Mouse (Mus musculus) liver, adult (tissue): ENCODE results near the gene Atp13a1.

Source experiments
- GATA4 ChIP-seq: IDR thresholded peaks from 2 replicates; pipeline ENCODE4 v1.6.1; 2014; ENCODE audit warnings: mild to moderate bottlenecking, low read length; ENCODE audit not compliant: insufficient replicate concordance

Gene Atp13a1

DNA sequence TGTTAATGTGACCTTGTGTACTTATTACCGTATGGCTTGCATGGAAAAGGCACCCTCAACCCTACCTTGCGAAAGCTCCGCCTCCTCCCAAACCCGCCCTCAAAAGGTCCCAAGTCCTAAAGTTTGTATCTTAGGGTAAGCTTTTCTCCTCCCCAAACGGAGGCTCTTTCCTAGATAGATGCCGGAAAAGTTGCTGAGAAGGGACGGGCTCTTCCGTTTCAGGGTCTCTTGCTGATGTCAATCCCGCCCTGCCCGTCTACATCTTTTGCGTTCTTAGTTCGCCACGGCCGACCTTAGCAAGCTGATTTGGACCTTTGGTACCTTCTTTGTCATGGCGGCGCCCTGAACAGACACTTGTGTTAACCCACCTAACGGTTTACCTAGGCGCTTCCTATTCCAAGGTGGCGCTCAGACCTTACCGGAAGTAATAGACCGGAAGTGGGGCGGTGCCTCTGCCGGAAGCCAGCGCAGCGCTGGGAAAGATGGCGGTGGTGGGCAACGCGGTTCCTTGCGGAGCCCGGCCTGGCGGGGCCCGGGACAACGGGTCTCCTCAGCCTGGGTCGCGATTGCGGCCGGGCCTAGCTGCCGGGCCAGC is at the start of gene Atp13a1, which contains the start of gene Zfp866:
Gene Atp13a1, plus strand, starts transcription at position 391 of the 595 bp plus-strand sequence.
Gene Zfp866, minus strand, starts transcription at position 406 of the 595 bp plus-strand sequence.
- no peak; the same call in 1 of the 2 replicates for TF ChIP-seq GATA4

DNA sequence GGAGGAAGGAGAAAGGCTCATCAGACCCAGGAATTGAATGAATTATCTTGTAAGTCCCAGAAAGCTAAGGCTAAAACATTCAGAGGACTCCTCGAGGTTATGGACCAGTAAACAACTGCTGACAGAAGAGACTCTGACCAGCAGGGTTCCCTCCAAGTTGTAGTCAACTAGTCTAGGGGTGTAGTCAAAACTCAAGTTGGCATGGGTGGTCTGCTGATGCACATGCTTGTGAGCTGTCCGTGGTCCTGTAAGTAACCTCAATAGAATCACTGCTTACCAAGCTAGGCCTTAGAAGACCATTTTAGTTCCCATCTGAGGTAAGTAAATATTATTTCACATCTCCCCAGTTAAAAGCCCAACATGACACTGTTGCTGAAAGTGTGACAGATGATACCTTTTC is 49.7 kb upstream of the Atp13a1 start:
- TF ChIP-seq GATA4: no peak

DNA sequence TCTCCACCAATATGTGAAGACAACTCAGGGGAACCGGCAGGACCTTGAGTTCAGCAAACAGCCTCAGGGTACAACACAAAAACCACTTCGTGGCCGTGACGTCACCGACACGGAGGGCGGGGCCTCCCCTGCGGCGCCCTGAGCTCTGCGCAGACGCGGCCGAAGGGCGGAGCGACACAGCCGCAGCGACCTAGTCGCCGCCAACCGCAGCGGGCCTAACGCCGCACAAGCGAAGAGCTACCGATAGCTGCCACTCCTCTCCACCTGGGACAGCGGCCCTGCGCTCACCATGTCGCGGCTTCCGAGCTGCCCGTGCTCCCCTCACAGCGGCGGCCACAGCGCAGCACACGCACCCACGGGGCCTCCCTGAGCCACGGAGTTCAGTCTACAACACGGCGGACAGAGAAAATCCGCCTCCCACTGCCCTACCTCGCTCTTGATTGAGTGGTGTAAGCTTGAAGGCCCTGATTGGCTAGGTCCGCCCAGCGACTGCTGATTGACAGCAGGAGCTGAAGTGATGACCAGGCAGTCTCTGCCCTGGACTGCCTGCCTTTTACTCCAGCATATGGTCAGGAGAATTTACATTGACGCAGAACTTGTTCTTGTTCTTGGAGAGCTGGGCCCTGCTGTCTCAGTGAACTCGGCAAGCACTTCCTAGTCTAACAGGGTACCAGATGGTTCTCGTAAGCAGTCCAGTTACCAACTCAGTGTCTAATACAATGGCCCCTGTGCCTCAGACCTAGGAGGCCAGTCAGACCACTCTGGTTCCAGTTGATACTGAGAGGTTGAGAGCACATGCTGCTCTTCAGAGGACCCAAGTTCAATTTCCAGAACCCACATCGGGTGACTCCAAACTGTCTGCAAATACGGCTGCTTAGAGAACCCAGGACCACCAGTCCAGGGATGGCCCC is 41.2 kb upstream of the Atp13a1 start, which contains the start of gene Zfp963:
Gene Zfp963, minus strand, starts transcription at position 427 of the 911 bp plus-strand sequence.
- peak; percentile 72; the same call in 1 of the 2 replicates for TF ChIP-seq GATA4

DNA sequence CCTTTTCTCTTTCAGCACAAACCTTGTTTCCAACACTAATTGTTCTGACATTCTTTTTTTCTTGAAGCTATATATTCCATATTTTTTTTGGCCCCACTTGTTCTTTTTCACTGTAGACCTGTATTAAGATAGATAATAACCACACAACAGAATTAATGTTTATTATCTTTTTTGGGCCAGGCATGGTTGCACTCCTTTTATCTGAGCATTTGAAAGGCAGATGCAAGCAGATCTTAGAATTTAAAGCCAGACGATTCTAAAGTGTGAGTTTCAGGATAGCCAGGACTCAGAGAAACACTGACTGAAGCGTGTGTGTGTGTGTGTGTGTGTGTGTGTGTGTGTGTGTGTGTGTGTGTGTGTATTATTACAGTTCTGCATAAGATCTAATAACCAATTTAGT is 38.5 kb upstream of the Atp13a1 start:
- no peak for TF ChIP-seq GATA4

DNA sequence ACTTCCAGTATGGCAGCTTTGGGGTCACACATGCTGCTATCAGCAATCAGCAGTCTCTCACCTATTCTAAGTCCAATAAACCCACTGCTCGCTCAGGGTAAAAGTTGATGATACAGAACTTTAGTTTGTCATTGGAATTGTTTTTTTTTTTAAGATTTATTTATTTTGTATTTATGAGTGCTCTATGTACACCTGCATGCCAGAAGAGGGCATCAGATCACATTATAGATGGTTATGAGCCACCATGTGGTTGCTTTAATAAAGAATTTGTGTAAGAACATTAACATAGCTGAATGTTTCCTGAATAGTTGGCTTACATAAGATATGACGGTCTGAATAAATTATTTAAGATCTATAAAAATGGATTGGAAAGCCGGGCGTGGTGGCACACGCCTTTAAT is 32.6 kb upstream of the Atp13a1 start:
- no peak for TF ChIP-seq GATA4

DNA sequence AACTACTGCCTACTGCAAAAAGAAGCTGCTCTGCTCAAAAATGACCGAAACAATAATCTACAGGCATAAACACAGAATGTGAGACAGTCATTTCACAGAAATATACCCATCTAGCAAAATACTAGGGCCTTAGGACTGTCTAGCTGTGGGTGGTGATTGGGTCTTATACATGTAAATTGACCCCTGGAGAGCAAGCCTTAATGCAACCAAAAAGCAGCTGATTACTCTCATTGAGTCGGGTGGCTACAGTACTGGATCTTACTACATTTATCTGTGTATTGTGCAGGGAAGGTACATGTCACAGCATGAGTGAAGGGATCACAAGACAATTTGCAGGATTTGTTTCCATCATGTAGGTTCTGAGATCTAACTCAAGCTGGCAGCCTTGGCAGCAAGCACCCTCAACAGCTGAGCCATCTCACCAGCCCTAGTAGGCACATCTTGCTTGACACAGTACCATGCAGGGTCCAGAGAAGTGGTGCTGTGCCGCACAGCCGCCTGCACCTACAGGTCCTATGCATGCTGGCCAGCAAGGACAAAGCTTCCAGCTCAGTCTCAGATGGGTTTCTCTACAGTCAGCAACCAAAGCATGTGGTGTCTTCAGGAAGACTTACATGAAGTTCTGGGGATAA is 29.0 kb upstream of the Atp13a1 start:
- no peak for TF ChIP-seq GATA4

DNA sequence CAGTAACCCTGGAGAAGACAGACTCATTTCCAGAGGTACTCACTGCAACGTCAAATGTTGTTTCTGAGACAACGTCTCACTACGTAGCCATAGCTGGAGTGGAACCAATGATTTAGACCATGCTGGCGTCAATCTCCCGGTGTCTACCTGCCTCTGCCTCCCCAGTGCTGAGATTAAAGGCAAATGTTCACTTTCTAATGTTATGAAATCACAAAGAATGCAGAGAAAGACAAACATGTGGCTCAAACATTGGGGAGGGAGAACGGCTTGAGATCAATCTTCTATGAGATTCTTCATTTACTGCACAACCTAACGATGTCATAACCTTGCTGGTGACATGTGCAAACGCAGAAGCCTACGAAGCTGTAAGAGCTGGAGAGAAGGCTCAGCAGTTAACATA is 19.7 kb upstream of the Atp13a1 start:
- TF ChIP-seq GATA4: no peak

DNA sequence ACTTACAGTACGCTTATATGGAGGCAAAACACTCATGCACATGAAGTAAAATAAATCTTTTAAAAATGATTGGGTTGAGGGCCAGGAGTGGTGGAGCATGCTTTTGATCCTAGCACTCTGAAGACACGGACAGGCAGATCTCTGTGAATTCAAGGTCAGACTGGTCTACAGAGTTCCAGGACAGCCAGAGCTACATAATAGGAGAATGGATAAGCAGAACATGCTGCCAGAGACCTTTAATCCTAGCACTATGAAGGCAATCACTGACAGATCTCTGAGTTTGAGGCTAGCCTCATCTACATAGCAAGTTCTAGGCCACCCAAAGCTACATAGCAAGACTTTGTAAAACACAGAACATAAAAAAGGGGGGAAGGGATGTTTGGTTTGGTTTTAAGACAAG is 18.9 kb upstream of the Atp13a1 start:
- no peak for TF ChIP-seq GATA4

DNA sequence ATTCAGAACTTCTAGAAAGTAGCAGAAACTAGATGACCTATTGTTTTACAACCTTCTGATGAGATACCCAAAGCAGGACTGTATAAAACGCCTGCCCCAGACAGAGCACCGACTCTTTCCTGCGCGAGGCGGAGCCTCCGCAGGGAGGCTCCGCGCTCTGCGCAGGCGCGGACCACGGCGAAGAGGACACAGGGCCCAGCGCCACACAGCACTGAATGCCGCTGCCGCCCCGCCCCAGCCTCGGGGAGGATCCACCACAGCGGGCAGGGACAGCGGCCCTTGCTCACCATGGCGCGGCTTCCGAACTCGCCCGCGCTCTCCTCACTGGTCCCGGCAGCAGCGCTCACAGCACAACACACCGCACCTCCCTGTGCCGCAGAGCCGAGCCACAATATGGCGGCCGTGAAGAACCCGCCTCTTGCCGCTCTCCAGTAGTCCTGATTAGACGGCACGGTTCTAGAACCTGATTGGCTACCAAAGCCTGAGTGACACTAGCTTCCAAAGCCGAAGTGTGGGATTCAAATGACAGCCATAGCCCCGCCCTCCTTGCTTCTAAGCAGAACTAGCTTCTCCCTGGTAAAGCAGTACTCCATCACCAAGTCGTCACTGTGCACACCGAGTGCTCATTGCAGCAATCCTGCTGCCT is 16.3 kb upstream of the Atp13a1 start, which contains the start of gene Gm20422:
Gene Gm20422, minus strand, starts transcription at position 384 of the 646 bp plus-strand sequence.
- TF ChIP-seq GATA4: peak; percentile 42; the same call in 1 of the 2 replicates

DNA sequence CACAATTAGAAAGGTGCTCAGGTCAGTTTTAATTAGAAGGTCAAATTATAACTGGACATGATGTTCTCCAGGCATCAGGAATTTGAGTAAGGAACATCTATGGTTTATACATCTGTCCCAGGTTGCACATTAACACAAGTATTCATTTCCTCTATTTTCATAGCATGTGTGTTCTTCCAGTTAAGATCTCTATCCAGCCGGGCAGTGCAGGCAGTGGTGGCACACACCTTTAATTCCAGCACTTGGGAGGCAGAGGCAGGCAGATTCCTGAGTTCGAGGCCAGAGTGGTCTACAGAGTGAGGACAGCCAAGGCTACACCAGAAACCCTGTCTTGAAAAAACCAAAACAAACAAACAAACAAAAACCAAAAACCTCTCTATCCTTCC is 15.8 kb upstream of the Atp13a1 start:
- TF ChIP-seq GATA4: no peak

DNA sequence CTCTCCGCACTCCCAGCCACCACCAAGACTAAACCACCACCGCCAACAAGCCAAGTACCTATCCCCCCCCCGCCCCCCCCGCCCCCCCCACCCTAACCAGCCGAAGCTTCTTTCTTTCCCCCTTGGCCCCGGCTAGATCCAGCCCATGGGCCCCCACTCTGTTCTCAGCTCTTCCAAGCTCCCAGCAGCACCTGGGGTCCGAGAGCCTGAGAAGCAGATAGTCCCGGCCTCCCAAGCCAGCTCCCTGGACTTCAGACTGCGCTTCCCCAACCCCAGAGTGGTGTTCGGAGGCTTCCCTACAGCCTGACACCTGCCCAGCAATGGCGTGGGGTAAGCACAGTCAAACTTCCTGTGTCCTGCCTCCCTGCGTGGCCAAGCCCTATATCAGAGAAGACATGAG is 13.9 kb upstream of the Atp13a1 start:
- TF ChIP-seq GATA4: no peak

DNA sequence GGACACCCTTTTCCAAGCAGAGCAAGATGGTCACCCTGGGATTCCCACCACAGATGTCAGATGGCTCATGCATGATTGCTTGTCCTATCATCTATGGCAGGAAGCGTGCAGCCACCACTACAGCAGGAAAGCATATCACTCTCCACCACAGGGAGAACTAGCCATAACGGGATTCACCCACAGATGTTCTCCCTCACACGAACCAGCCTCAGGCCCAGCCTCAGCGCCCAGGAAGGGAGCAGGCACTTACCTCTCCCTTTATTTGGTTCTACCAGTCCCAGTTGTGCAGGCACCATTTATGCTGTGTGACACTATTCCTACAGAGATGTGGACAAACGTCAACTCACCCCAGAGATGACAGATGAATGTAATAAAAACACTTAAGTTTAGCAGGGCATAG is 1.9 kb upstream of the Atp13a1 start:
- no peak for TF ChIP-seq GATA4

DNA sequence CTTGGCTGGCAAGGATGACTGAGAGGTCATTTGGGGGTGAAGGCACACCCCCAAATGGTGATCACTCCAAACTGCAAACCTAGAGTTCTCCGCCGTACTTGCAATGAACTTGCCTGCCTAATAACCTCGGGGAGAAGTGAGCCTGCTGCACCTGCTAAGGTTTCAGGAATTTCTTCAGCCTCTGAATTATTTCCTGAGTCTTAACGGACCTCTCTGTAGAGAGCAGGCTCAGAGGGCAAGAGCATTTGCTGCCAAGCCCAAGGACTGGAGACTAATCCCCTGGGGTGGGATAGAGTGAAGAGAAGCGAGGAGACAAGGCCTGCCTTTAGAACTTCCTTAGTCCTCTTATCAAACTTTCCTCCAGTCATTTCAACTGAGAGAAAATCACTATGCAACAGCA is 1.2 kb upstream of the Atp13a1 start:
- TF ChIP-seq GATA4: no peak

DNA sequence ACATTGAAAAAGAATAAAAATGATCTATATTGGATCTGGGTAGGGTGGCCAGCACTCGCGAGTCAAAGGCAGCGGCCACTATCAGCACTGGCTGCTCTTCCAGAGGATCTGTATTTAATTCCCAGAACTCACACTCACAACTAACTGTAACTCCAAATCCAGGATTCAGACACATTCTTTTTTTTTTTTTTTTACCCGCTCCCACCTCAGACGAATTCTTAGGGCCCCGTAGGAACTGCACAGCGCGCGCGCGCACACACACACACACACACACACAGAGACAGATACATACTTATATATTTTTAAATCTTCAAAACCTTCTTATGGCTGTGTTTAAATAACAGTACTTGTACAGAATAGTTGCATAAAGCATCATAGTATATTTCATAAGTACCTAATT is 599 bp upstream of the Atp13a1 start:
- TF ChIP-seq GATA4: no peak

DNA sequence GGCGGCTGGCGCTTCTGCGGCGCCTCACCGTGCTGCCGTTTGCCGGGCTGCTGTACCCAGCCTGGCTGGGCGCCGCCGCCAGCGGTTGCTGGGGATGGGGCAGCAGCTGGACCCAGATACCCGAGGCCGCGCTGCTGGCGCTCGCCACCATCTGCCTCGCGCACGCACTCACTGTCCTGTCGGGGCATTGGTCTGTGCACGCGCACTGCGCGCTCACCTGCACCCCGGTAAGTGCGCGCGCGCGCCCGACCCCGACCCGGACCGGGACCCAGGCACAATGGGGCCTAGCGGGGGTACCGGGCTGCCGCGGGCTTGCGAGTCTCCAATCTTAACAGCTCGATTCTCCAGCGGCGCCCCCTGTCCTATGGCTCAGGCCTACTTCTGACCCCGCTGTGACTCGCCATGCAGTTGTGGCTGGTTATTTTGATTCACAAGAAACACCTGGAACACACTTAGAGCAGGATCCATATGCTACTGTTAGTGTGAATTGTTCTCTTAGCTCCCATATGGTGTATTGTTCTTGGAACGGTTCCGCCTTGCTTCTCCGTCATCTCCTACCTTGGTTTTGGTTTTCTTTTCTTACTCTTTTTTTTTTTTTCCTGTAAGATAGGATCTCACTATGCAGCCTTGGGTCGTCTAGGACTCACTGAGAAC is 579 bp downstream of the Atp13a1 start:
- TF ChIP-seq GATA4: no peak

DNA sequence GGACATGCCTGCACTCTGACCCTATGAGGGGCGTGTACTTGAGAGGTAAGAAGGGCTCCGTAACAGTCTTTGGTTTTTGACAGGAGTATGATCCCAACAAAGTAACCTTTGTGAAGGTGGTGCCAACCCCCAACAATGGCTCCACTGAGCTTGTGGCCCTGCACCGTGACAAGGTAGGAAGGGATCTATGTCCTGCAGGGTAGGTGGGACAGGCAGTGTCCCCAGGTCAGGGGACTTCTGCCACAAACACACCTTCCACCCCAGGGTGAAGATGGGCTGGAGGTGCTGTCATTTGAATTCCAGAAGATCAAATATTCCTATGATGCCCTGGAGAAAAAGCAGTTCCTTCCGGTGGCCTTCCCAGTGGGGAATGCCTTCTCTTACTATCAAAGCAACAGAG is 2.7 kb downstream of the Atp13a1 start:
- no peak for TF ChIP-seq GATA4
